Mouse (Mus musculus) cerebellum, postnatal 10 days (tissue): ENCODE measurements around the gene Rps16.

Experiments
- DNase-seq, 2 experiments: peaks; one replicate each; pipeline ENCODE4 v3.0.0; 2021; ENCODE audit warnings: mixed read lengths in 2 of 2

Gene Rps16

DNA sequence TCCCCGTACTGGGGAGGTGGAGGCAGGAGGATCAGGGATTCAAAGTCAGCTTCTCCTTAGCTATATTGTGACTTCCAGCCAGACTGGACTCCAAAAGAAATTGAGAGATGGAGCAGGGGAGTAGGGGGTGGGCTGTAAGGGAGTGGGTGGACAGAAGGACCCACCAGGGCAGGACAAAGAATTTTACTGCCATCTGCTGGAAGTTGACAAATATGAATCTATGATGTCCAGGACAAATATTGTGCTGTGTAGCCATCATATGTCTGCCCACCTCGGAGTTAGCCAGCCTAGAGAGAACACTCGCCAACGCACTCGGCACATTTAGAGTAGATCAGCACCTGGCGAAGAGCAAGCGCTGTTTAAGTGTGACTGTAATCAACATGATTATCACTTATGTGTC, 1.9 kb upstream of the Rps16 start:
- peak; percentile 55 to 68 for DNase-seq

DNA sequence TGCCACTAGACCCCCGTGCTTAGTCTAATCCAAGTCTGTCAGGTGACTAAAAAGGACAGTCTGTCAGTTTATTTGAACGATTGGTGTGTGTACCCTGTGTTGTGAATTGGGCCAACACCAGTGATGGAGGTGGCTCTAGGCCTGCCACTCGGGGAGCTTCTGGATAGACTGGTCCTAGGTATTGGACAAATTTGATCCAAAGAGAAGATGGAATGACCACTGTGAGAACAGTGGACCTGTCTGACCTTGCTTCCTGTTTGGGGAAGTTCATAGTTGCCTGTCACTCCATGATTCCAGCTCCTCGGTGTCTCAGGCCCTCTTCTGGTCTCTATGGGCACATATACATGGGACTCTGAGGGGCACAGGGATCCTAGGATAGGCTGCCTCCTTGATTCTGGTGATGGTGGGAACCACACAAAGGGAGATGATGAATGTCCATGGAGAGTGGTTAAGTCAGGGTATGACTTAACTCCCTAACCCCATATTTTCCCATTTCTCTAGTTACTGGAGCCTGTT, 1.3 kb downstream of the Rps16 start:
- no peak for DNase-seq

DNA sequence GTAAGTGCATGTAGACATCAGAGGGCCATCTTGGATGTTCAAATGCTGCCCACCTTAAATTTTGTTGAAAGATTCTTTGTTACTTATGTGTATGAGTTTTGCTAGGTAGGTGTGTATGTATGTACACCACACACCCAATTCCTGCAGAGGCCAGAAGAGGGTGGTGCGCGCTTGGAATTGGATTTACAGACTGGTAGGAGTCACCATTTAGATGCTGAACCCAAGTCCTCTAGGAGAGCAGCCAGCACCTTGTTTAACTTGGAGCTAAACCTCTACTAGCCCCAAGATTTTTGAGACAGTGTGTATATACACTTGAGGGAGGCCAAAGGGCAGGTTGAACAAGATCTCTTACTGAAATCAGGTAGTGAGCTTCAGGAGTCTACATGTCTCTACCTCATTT, 2.8 kb downstream of the Rps16 start:
- DNase-seq = no peak

DNA sequence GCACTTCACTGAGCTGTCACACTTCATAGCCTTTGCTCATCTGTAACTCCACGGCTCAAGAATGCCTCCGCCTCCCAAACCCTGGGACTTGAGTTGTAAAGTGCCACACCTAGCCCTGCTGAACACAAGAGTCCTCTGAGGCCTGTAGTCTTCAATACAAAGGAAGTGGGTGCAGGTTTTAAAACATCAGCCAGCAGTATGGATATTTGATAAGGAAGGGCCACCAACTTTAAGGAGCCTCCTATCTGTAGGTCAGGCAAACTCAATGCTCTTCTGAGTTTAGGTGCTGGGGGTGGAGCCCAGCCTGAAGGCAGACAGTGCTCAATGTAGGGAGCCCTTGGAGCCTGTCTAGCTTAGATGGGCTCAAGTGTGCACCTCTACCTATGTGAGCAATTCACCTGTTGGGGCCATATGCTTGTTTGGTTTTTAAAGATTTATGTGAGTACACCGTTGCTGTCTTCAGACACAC, 3.7 kb downstream of the Rps16 start:
- no peak for DNase-seq

DNA sequence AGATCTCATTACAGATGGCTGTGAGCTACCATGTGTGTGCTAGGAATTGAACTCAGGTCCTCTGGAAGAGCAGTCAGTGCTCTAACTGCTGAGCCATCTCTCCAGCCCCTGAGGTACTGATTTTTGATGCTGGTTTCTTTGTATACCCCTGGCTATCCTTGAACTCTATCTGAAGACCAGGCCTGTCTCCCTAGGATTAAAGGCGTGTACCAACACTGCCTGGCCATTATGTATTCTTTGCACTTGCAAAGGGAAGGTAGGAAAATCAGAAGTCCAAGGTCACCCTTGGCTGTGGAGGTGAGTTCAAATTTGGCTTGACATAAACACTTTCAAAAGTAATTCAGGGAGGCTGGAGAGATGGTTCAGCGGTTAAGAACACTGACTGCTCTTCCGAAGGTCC, 4.1 kb downstream of the Rps16 start:
- DNase-seq = no peak

DNA sequence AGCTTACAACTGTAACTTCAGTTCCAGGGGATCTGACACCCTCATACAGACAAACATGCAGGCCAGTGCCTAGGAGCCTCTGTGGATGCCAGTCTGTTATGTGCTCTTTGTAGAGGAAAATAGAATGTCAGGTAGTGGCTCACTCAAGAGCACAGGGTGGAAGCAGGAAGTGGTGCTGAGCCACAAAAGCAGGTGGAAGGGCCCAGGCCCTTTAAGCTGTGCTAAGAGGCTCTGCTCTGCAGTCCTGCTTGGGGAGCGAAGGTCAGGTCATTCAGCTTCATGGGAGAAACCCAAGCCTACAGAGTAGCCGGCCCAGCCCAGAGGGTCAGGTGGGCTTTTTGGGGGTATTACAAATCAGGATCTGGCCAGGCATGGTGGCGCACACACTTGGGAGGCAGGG, 4.8 kb downstream of the Rps16 start:
- DNase-seq = no peak

DNA sequence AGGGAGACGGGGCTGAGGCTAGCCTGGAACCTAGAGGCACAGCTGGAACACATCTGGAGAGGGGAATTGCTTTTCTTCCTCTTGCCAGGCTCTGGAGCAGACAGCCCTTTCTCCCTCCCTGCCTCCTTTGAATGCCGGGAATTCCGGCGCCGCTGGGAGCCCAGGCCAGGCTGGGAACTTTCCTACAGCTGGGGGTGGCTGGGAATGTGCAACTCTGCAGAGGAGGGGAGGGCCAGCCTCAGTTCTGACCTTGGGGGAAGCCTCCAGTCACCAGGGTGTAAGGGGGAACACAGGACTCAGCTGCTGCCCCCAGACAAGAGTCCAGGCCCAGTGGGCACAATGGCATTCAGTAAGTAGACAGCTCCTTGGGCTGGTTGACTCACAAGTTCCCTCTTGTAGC, 6.5 kb downstream of the Rps16 start:
- DNase-seq = no peak

DNA sequence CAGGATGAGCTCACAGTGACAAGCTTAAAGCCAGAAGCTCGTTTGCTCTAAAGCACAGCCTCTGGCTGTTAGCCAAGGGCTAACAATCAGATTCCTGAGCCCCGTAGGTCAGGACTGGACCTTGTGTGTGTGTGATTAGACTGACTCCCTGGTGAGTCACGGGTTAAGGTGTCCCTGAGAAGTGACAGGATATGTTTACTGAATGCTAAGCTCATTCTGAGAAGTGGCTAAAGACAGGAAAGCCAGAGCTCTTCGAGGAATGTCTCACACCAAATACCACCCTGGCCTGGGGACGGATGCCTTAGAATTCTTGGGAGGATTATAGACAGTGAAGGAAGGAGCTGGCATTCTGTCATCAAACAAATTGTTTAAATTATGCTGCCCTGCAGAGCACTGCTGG, 7.5 kb downstream of the Rps16 start:
- no peak for DNase-seq

DNA sequence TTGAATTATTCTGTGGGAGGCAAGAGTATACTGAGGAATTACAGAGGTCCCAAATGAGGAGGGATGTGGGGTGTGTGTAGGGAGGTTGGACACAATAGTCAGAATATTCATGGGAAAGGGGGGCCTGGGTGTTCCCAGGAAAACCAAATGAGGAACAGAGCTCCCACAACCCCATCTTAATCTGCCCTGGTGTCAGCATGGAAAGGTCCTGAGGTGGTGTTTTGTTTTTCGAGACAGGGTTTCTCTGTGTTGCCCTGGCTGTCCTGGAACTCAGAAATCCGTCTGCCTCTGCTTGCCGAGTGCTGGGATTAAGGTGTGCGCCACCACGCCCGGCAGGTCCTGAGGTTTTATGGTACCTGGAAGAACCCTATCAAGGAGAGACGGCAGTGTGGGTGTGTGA, 8.0 kb downstream of the Rps16 start:
- no peak for DNase-seq

DNA sequence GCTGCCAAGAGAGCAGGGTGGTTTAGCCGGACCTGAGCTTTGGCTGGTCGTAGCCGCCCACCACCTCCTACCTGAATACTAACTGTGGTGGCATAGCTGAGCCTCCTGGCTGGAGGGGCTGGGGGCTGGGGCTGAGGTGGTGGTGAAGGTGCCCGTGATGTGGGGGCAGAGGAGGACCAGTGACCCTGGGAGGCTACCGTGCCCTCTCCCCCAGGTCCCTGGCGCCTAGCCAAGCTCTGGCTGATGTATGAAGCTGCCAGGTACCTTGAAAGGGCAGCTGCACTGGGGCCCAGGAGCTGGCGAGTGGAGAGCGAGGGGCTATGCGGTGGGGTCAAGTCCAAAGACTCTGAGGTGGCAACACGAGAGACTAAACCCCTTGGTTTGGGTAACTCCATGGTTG, 9.4 kb downstream of the Rps16 start:
- DNase-seq = no peak

DNA sequence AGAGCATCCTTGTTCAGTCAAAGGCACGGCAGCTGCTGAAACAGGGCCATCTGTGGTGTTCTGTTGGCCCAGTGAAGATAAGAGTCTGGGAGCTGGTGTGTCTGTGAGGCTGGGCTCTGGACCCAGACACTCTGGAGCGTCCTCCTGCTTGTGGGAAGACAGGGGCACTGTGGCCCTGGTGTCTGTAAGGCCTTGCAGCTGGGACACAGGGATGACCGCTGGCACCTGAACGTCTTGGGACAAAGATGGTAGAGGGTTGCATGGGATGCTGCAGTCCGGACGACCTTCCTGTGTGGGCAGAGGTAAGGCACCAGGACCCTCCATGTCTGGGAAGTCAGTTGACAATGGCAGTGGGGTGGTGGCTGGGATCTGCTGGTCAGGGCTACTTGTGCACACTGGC, 9.8 kb downstream of the Rps16 start:
- DNase-seq = no peak

DNA sequence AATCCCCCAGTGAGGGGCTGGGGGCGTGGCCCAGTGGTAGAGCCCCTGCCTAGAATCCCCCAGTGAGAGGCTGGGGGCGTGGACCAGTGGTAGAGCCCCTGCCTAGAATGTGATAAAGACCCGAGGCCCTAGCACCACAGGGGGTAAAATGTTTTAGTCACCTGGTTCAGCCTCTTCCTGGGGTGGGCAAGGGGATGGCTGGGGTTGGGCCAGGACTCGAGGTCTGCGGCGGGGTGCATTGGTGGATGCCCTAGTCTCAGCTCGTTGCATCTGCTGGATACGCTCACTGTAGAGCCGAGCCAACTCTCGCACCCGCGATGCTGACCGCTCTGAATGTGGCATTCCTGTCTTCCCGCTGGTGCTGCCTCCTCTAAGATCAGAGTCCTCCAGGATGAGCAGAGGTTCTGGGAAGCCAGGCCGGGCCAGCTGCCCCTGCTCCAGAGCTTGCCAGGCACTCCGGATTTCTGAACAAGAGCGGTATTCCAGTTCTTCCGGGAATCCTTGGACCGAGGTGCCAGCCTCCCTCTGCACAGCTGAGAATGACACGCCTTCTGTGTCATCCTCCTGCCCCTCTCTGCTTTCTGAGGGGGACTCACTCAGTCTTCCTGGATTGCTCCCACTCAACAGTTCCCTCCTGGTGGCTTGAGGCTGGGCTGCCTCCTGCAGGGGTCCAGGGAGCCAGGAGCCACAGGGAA, 11.3 kb downstream of the Rps16 start:
- no peak for DNase-seq

DNA sequence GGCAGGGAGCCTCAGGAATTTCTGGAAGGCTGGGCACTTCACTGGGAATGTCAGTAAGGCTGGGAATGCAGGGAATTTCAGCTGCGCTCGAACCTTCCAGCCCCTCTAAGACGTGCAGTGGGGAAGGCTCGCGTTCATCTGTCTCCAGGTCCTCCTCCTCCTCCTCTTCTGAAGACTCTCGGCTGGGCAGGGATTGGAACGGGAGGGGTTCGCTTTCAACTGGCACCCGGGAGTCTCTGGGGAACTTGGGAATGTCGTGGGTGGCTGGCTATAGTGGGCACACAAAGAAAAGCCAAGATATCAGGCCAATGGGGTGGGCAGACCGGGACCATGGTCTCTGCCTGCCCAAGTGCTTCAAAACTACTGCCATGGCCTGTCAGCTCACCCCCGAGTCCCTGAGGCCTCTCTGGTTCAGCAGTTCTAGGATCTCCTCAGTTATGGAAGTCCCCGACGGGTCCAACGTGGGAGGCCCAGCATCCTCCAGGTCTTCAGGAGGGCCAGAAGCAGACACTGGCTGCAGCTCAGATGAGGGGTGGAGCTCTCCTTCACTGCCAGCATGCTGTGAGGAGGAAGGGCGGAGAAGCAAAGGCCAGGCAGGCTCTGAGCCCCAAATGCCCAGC, 12.1 kb downstream of the Rps16 start:
- no peak for DNase-seq

DNA sequence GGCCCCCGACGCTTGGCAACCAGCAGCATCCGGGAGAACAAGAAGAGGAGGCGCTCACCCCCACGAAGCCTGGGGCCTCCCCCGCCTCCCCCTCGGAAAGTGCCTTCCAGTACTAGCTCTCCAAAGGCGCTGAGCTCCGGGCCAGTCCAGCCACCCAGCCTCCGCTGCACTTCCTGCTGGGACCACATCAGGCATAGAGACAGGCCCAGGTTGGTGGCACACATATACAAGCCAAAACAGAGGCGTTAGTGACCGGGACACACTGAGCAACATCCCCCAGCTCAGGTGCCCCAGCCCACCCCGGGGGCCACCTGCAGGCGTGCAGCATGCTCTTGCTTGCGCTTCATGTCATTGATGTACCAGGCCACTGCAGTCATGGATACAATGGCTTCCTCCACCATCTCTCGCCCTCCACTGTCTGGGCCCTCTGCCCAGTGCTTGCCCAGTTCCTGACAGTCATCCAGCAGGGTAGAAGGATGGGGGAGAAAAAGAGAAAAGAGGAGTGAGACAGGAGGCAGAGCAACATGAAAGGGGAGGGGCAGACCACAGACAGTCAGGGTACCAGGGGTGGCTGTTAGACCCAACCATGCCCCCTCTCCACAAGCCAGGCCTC, 17.3 kb downstream of the Rps16 start:
- peak; percentile 65 to 70 for DNase-seq

DNA sequence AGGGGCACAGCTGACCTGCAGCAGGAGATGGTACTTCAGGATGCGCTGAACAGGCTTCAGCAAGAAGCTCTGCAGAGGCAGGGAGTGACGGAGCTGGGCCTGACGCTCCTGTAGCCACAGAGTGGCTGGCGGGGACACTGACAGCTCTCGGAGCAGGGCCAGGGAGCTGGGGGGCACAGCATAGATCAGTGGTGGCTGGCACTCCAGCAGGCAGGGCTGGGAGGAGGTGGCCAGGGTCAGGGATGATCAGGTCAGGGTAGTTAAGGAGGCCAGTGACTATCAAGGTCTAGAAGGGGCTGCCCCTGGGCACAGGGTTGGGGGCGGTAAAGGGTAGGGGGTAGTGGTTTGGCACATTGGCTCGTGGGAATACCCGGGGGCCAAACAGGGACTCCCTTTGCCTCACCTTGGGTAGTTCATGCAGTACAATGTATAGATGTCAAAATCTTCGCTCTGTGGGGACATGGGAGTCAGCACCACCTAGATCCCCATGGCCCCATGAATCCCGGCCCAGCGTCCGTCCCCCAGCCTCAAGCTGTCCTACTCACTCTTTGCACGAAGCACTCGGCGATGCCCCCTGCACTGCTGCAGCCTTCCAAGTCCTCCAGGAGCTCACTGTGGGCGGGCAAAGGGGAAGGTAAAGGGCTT, 17.9 kb downstream of the Rps16 start:
- peak in 1 of 2 experiments; percentile 31 for DNase-seq

DNA sequence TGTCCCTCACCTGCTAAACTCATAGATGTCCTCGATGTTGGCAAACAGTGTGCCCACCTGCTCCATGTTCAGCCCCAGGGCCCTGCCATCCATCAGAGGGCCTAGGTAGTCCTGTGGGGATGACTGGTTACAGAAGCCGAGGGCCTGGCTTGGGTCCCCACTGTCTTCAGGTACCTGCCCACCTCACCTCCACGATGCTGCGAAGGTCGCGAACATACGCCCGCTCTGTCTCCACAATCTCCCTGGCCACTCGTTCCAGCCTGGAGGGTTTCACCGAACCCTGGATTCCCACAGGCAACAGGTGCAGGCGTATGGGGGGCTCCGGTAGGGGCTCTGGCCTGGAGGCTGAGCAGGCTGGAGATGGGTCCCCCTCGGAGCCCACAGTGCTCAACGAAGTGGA, 19.6 kb downstream of the Rps16 start:
- no peak for DNase-seq

DNA sequence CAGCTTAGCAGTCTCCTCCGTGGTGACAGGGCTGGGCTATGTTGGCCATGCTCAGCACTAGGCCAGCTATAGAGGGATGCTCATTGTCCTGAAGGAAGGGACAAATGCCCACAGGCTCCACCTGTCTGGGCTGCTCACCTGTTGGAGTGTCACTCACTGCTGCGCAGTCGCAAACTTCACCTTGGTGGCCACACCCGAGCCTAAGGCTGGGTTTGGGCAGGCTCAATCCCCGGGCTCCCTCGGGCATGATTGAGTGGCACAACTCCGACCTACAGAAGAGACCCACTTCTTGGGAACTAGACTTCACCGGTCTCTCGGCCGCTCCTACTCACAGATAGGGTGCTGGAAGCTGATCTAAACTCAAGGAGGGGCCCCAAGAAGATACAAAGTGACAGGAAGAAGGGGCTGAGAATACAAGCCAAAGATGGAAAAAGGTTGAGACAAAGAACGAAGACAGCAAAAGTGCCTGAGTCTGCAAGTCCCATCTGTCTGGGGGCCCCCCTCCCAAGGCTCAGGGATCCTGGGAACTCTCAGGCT, 20.6 kb downstream of the Rps16 start:
- no peak for DNase-seq

DNA sequence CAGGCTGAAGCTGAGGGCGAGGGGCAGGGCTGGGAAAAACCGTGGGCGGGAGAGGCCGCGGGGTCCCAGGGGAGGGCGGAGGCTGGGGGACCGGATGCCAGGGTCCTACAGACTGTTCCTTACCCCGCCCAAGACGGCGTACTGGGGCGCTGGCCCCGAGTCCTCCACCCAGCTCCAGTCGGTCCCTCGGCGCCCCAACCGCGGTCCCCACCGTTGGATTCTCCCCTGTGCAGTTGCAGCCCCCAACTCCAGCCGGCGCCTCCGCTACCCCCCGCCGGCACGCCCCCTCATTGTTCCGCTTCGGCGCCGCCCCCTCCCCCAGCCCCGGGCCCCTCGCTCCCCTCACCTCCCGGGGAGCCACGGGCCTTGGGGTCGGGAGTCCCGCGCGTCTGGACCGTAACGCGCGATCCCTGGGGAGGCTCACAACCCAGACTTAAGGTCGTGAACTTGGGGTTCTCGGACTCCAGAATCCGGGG, 21.1 kb downstream of the Rps16 start:
- peak; percentile 56 to 68 for DNase-seq

DNA sequence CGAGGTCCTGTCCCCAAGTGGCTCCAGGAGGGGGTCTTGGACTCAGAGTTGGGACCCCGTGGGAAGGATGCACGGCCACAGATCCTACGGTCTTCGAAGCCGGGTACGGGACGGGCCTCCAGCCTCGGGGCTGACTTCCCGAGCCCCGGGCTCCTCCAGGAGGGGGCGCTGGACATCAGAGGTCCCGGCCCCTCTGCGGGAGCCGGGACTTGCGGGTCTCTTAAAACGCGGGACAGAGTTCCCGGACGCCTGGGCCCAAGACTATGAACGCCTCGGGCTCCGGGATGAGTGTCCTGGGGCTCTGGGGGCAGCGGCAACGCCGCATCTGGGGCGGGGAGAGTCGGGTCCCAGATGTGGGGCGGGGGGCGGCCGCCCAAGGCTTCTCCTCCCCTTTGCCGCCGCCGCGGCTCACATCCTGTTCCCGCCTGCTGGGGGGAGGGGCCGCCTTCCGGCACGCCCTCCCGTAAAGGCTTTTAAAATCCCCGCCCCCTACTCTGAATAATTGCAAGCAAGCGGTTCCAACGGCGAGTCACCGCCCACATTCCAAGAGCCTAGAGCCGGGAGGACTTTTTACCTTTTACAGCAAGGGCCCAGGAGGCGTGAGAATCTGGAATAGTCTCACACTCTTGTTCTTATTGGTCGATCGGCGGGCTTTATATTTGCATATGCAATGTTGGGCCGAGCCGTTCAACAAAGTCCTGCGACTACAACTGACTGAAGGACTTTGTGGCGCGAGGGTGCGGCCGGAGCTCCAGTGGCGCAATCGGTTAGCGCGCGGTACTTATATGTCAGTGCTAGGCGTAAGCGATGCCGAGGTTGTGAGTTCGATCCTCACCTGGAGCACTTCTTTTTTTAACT, 22.0 kb downstream of the Rps16 start, which contains the start of gene Plekhg2:
TSS of gene Plekhg2 (minus strand) at position 349 of the 858 bp plus-strand sequence.
- peak; percentile 95 for DNase-seq

DNA sequence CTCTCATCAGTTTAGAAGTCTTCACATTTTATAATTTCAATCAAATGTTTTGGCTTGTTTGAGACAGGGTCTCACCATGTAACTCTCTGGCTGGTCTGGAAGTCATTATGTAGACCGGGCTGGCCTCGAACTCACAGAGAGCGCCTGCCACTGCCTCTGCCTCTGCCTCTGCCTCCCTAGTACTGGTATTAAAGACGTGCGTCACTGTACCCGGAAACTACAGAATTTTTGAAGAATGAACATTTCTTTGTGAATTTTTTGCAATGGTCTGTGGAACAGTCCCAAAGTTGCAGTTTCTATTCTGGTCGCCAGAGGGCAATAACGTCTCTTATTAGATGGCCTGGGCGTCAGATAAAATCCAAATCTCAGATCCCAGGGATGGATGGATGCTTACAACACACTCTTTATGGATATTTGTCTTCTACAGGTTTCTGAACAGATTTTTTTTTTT, 22.7 kb downstream of the Rps16 start:
- peak; percentile 86 to 90 for DNase-seq

DNA sequence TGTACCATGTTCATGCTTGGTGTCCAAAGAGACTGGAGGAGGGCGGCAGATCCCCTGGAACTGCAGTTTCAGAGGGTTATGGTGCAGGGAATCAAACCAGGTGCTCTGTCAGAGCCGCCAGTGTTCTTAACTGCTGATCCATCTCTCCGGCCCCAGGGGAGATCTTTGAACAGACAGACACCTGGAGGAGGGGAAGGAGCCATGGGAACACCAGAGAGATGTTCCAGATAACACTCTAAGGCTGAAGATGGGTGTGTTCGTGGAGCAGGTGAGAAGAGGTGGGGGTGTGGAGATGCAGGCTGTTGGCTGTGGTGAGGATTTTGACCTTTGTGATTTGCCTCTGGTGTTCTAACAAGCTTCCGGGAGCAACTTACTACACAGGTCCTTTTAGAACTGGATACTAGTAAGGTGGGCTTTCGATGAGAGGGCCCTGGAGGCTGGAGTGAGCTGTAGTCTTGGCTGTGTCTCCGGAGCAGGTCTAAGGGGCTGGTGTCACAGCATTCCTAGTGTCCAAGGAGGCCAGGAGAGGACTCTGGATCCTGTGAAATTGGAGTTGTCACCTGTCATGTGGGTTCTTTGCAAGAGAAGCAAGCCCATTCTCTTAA, 23.5 kb downstream of the Rps16 start:
- DNase-seq = no peak

DNA sequence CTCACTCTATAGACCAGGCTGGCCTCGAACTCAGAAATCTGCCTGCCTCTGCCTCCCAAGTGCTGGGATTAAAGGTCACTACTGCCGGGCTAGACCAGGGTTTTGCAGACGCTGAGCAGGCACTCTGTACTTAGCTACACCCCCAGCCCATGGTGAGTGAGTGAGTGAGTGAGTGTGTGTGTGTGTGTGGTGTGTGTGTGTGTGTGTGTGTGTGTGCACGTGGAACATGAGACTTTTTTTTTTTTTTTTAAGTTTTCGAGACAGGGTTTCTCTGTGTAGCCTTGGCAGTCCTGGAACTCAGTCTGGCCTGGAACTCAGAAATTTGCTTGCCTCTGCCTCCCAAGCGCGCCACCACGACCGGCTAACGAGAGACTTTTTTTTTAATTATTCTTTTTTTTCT, 24.2 kb downstream of the Rps16 start:
- no peak for DNase-seq
